Mouse (Mus musculus): ENCODE data around the gene Crybg2. TPM values are rescaled to one million over a fixed set of nuclear protein-coding genes. Genes with fewer than 3 reads are reported as not detected.

Gene Crybg2
- polyA plus RNA-seq, 1 experiment = 92.5 TPM

DNA sequence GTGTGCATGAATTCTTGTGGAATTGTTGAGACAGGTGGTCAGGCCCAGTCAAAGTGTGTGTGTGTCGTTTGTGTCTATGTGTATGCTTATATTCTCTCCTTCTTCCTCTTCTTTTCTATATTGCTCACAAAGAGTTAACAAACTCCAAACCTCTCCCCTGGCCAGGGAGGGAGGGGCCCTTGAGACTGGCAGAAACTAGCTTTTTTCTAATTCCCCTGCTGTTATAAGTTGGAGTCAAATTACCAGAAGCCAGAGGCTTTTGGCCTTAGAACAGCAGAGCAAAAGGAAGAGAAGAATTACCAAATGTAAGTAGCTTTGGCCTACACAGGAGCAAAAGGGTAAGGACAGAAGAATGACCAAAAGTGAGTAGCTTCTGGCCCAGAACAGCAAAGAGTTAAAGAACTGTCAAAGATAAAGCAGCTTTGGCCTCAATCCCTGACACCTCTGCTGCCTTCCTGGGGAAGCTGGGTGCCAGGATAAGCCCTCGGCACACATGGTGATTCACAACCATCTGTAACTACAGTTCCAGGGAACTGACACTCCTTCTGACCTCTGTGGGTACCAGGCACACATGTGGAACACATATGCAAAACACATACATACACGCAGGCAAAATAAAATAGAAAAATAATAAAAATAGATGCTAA, 75.8 kb downstream of the Crybg2 start:
- Histone ChIP-seq H3K4me3 (ENCODE audit: low read depth, low read length) (no peak overlapping the region), H3K36me3 (ENCODE audit: control insufficient read depth, insufficient read depth, low read length) (0 out of 2 replicates have a peak, but pooled peaks cover 2% of the 10 kb centered on the region), H3K27me3 (ENCODE audit: control insufficient read depth, insufficient read depth, low read length) (no peaks in the 10 kb centered on the region), H3K4me1 (ENCODE audit: control insufficient read depth, insufficient read depth, insufficient read length, low read length) (peaks cover 6% of the 10 kb centered on the region), H3K27ac (ENCODE audit: insufficient read depth, low read depth, low read length) (no peak overlapping the region)
- TF ChIP-seq POLR2A (IDR thresholded peaks at IDR 0.05; ENCODE audit: low read depth, low read length) = no peak
- no peak for TF ChIP-seq CTCF (IDR thresholded peaks at IDR 0.05; ENCODE audit: extremely low read depth, insufficient read length, insufficient replicate concordance, low read depth, low read length)
- WGBS = 75% methylated on average over 3 of the region's 3 CpGs

DNA sequence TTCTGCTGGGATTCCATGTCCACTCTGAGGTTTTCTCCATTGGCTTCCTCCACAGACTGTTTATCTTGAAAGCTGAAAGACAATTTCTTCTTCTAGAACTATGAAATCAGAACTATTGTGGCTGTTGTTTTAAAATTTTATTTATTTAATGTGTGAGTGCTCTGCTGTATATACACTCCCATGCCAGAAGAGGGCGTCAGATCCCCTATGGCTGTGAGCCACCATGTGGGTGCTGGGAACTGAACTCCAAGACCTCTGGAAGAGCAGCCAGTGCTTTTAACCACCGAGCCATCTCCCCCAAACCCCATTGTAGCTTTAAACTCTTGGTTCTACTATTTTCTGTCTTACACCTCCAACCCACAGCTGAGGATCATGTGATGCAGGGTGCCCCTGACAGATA, 78.2 kb downstream of the Crybg2 start:
- TF ChIP-seq POLR2A (IDR thresholded peaks at IDR 0.05; ENCODE audit: low read depth, low read length) (no peak), CTCF (IDR thresholded peaks at IDR 0.05; ENCODE audit: extremely low read depth, insufficient read length, insufficient replicate concordance, low read depth, low read length) (no peak; the same call in 1 of the 2 replicates)
- Histone ChIP-seq H3K36me3 (ENCODE audit: control insufficient read depth, insufficient read depth, low read length) (0 out of 2 replicates have a peak, but pooled peaks cover under 1% of the 10 kb centered on the region), H3K4me1 (ENCODE audit: control insufficient read depth, insufficient read depth, insufficient read length, low read length) (no peaks in the 10 kb centered on the region), H3K27ac (ENCODE audit: insufficient read depth, low read depth, low read length) (no peak overlapping the region), H3K27me3 (ENCODE audit: control insufficient read depth, insufficient read depth, low read length) (no peaks in the 10 kb centered on the region), H3K4me3 (ENCODE audit: low read depth, low read length) (no peak overlapping the region)
- 91% methylated on average over 2 of the region's 2 CpGs for WGBS

Other genes starting within 250 kb of the Crybg2 start
- gene Rps6ka1, start 173.0 kb upstream of the Crybg2 start, polyA plus RNA-seq (2012; rRNA removed) = 91.5 and 220 TPM in 2 replicates
- 2.5 and 6.3 TPM in 2 replicates for gene Hmgn2, start 92.2 kb upstream of the Crybg2 start, polyA plus RNA-seq (2012; rRNA removed)
- gene Dhdds, start 59.9 kb upstream of the Crybg2 start, polyA plus RNA-seq (2012; rRNA removed) = 10.3 and 16.0 TPM in 2 replicates
- gene Lin28a, start 42.0 kb upstream of the Crybg2 start, polyA plus RNA-seq (2012; rRNA removed) = not detected in 2 replicates
- gene Zfp683, start 7.0 kb upstream of the Crybg2 start, polyA plus RNA-seq (2012; rRNA removed) = 0.24 and 1.3 TPM in 2 replicates
- 21.7 and 35.1 TPM in 2 replicates for gene Cd52, start 34.3 kb downstream of the Crybg2 start, polyA plus RNA-seq (2012; rRNA removed)
- gene Ubxn11, start 41.8 kb downstream of the Crybg2 start, polyA plus RNA-seq (2012; rRNA removed) = 2.8 and 4.5 TPM in 2 replicates
- 453 and 911 TPM in 2 replicates for gene Sh3bgrl3, start 68.0 kb downstream of the Crybg2 start, polyA plus RNA-seq (2012; rRNA removed)
- 5.3 and 19.2 TPM in 2 replicates for gene Cep85, start 126.3 kb downstream of the Crybg2 start, polyA plus RNA-seq (2012; rRNA removed)
- not detected in 2 replicates for gene Gm7534, start 142.2 kb downstream of the Crybg2 start, polyA plus RNA-seq (2012; rRNA removed)
- 0.52 and 1.4 TPM in 2 replicates for gene Catsper4, start 166.6 kb downstream of the Crybg2 start, polyA plus RNA-seq (2012; rRNA removed)
- gene Cnksr1, start 177.6 kb downstream of the Crybg2 start, polyA plus RNA-seq (2012; rRNA removed) = 16.3 and 42.5 TPM in 2 replicates
- not detected in 2 replicates for gene E130218I03Rik, start 182.8 kb downstream of the Crybg2 start, polyA plus RNA-seq (2012; rRNA removed)
- gene Zfp593, start 184.8 kb downstream of the Crybg2 start, polyA plus RNA-seq (2012; rRNA removed) = 6.4 and 7.2 TPM in 2 replicates
- 0.35 TPM in 1 of 2 replicates, not detected in the other for gene Gm30191, start 186.1 kb downstream of the Crybg2 start, polyA plus RNA-seq (2012; rRNA removed)
- gene Grrp1, start 193.3 kb downstream of the Crybg2 start, polyA plus RNA-seq (2012; rRNA removed) = 8.6 and 16.7 TPM in 2 replicates
- gene Pdik1l, start 227.1 kb downstream of the Crybg2 start, polyA plus RNA-seq (2012; rRNA removed) = 1.4 and 1.6 TPM in 2 replicates